Mouse (Mus musculus): ENCODE results near the gene Gm5737. TPM values are rescaled to one million over a fixed set of nuclear protein-coding genes. Genes with fewer than 3 reads are reported as not detected.

The Gm5737 gene
- polyA plus RNA-seq, 1 experiment from 2014 or later = not detected

GRCm38 (mm10) chr7:120819386-120819785 lies 7.2 kb downstream of the Gm5737 start:
- no peaks in the 10 kb centered on the region for H3K9me3 ChIP-seq (ENCODE audit: control insufficient read depth, low read length)
- no peak overlapping the region for H3K4me2 ChIP-seq (ENCODE audit: low read depth, low read length, severe bottlenecking)
- no peak overlapping the region for H3K4me3 ChIP-seq (ENCODE audit: low read depth, low read length)
- ATAC-seq (replicated peaks; ENCODE audit: low FRiP score) = no peak
- no peaks in the 10 kb centered on the region for H3K36me3 ChIP-seq (ENCODE audit: control insufficient read depth, insufficient read depth, low read length)
- H3K9ac ChIP-seq (ENCODE audit: low read length) = no peak overlapping the region
- WGBS = 89% methylated on average over 4 of the region's 4 CpGs
- no peak for DNase-seq (ENCODE audit: low spot score)
- no peak overlapping the region for H3K27ac ChIP-seq (ENCODE audit: low read depth, low read length)
- H3K27me3 ChIP-seq (ENCODE audit: control insufficient read depth, insufficient read depth, low read length) = peaks cover 2% of the 10 kb centered on the region; the same call in 1 of the 2 replicates
- H3K4me1 ChIP-seq (replicated peaks; ENCODE audit: control insufficient read depth, insufficient read depth, low read length) = no peaks in the 10 kb centered on the region

- peaks cover 2% of the 10 kb centered on the region; the same call in 1 of the 2 replicates for H3K27me3 ChIP-seq (ENCODE audit: control insufficient read depth, insufficient read depth, low read length)
- no peak overlapping the region for H3K4me3 ChIP-seq (ENCODE audit: low read depth, low read length)
- 26% methylated on average over 5 of the region's 5 CpGs for WGBS
- no peaks in the 10 kb centered on the region for H3K4me1 ChIP-seq (replicated peaks; ENCODE audit: control insufficient read depth, insufficient read depth, low read length)
- no peak overlapping the region for H3K9ac ChIP-seq (ENCODE audit: low read length)
- ATAC-seq (replicated peaks; ENCODE audit: low FRiP score) (peak; percentile 34; the same call in 1 of the 2 replicates), DNase-seq (ENCODE audit: low spot score) (peak; percentile 79)
- no peaks in the 10 kb centered on the region for H3K9me3 ChIP-seq (ENCODE audit: control insufficient read depth, low read length)
- H3K36me3 ChIP-seq (ENCODE audit: control insufficient read depth, insufficient read depth, low read length) = no peaks in the 10 kb centered on the region
- no peak overlapping the region for H3K4me2 ChIP-seq (ENCODE audit: low read depth, low read length, severe bottlenecking)
- no peak overlapping the region for H3K27ac ChIP-seq (ENCODE audit: low read depth, low read length)
These were observed 11.1 kb downstream of the Gm5737 start for GRCm38 (mm10) chr7:120823248-120823647.

- Histone ChIP-seq H3K36me3 (ENCODE audit: control insufficient read depth, insufficient read depth, low read length) (no peaks in the 10 kb centered on the region), H3K4me3 (ENCODE audit: low read depth, low read length) (no peak overlapping the region), H3K4me1 (replicated peaks; ENCODE audit: control insufficient read depth, insufficient read depth, low read length) (no peaks in the 10 kb centered on the region), H3K9ac (ENCODE audit: low read length) (no peak overlapping the region), H3K27ac (ENCODE audit: low read depth, low read length) (no peak overlapping the region), H3K4me2 (ENCODE audit: low read depth, low read length, severe bottlenecking) (no peak overlapping the region), H3K27me3 (ENCODE audit: control insufficient read depth, insufficient read depth, low read length) (peaks cover 5% of the 10 kb centered on the region), H3K9me3 (ENCODE audit: control insufficient read depth, low read length) (no peaks in the 10 kb centered on the region)
- ATAC-seq (replicated peaks; ENCODE audit: low FRiP score) (no peak), DNase-seq (ENCODE audit: low spot score) (no peak)
- WGBS = 76% methylated on average over 2 of the region's 2 CpGs
These were observed 12.9 kb downstream of the Gm5737 start for GRCm38 (mm10) chr7:120825097-120825496.

GRCm38 (mm10) chr7:120826408-120826807 lies 14.2 kb downstream of the Gm5737 start:
- 22% methylated on average over 3 of the region's 3 CpGs for WGBS

GRCm38 (mm10) chr7:120830431-120831381 lies 18.5 kb downstream of the Gm5737 start:
- WGBS = 3% methylated on average over 46 of the region's 46 CpGs
- H3K9ac ChIP-seq (ENCODE audit: low read length) = peak overlapping the region; percentile 44
- ATAC-seq (replicated peaks; ENCODE audit: low FRiP score) = no peak; the same call in 1 of the 2 replicates
- DNase-seq (ENCODE audit: low spot score) = peak; percentile 74
- H3K36me3 ChIP-seq (ENCODE audit: control insufficient read depth, insufficient read depth, low read length) = no peaks in the 10 kb centered on the region
- peaks cover 17% of the 10 kb centered on the region for H3K27me3 ChIP-seq (ENCODE audit: control insufficient read depth, insufficient read depth, low read length)
- H3K4me2 ChIP-seq (ENCODE audit: low read depth, low read length, severe bottlenecking) = peak overlapping the region; percentile 89
- H3K27ac ChIP-seq (ENCODE audit: low read depth, low read length) = no peak overlapping the region
- H3K4me3 ChIP-seq (ENCODE audit: low read depth, low read length) = peak overlapping the region; percentile 50
- no peaks in the 10 kb centered on the region; the same call in 1 of the 2 replicates for H3K4me1 ChIP-seq (replicated peaks; ENCODE audit: control insufficient read depth, insufficient read depth, low read length)
- H3K9me3 ChIP-seq (ENCODE audit: control insufficient read depth, low read length) = no peaks in the 10 kb centered on the region

More at GRCm38 (mm10) chr7:120826408-120826807, 14.2 kb downstream of the Gm5737 start:
- peak; percentile 75 for DNase-seq (ENCODE audit: low spot score)
- no peak overlapping the region for H3K4me3 ChIP-seq (ENCODE audit: low read depth, low read length)
- no peak overlapping the region for H3K4me2 ChIP-seq (ENCODE audit: low read depth, low read length, severe bottlenecking)
- no peaks in the 10 kb centered on the region; the same call in 1 of the 2 replicates for H3K4me1 ChIP-seq (replicated peaks; ENCODE audit: control insufficient read depth, insufficient read depth, low read length)
- no peaks in the 10 kb centered on the region for H3K36me3 ChIP-seq (ENCODE audit: control insufficient read depth, insufficient read depth, low read length)
- no peak overlapping the region for H3K9ac ChIP-seq (ENCODE audit: low read length)
- no peak for ATAC-seq (replicated peaks; ENCODE audit: low FRiP score)
- no peaks in the 10 kb centered on the region for H3K9me3 ChIP-seq (ENCODE audit: control insufficient read depth, low read length)
- H3K27ac ChIP-seq (ENCODE audit: low read depth, low read length) = no peak overlapping the region
- H3K27me3 ChIP-seq (ENCODE audit: control insufficient read depth, insufficient read depth, low read length) = peaks cover 15% of the 10 kb centered on the region

GRCm38 (mm10) chr7:120834426-120834825 lies 22.3 kb downstream of the Gm5737 start:
- ATAC-seq (replicated peaks; ENCODE audit: low FRiP score) (no peak), DNase-seq (ENCODE audit: low spot score) (no peak)
- WGBS = 57% methylated on average over 6 of the region's 6 CpGs
- H3K36me3 ChIP-seq (ENCODE audit: control insufficient read depth, insufficient read depth, low read length) = no peaks in the 10 kb centered on the region
- H3K27ac ChIP-seq (ENCODE audit: low read depth, low read length) = no peak overlapping the region
- H3K4me1 ChIP-seq (replicated peaks; ENCODE audit: control insufficient read depth, insufficient read depth, low read length) = no peaks in the 10 kb centered on the region; the same call in 1 of the 2 replicates
- peak overlapping the region; percentile 60 for H3K4me3 ChIP-seq (ENCODE audit: low read depth, low read length)
- H3K4me2 ChIP-seq (ENCODE audit: low read depth, low read length, severe bottlenecking) = peak overlapping the region; percentile 54
- no peaks in the 10 kb centered on the region for H3K9me3 ChIP-seq (ENCODE audit: control insufficient read depth, low read length)
- peaks cover 17% of the 10 kb centered on the region for H3K27me3 ChIP-seq (ENCODE audit: control insufficient read depth, insufficient read depth, low read length)
- no peak overlapping the region for H3K9ac ChIP-seq (ENCODE audit: low read length)

DNA sequence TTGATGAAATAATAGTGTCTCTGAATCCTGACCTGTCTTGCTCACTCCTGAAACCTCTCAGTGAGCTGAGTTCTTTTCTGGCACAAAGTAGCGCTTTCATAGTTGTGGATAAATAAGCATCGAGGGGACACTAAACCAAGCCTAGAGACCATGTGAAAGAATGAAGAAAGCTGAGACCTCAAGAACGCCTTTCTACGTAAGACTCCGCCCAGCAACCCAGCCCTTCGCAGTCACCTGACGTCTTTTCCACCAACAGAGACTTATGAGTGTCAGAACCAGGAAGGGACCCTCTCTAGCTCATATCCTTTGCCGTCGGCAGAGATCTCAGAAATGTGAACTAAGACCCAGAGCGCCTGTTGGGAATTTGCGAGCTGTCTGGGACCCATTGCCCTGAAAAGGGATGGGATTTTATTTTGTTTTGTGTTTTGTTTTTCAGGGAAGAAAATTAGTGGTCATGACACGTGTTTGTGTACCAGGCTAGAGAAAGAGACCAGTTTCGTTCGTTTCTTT lies 22.8 kb downstream of the Gm5737 start:
- WGBS = 16% methylated on average over 14 of the region's 14 CpGs
- H3K4me1 ChIP-seq (replicated peaks; ENCODE audit: control insufficient read depth, insufficient read depth, low read length) = no peaks in the 10 kb centered on the region; the same call in 1 of the 2 replicates
- DNase-seq (ENCODE audit: low spot score) (peak; percentile 68), ATAC-seq (replicated peaks; ENCODE audit: low FRiP score) (peak; percentile 77)
- no peaks in the 10 kb centered on the region for H3K9me3 ChIP-seq (ENCODE audit: control insufficient read depth, low read length)
- no peak overlapping the region for H3K27ac ChIP-seq (ENCODE audit: low read depth, low read length)
- H3K4me3 ChIP-seq (ENCODE audit: low read depth, low read length) = peak overlapping the region; percentile 60
- peaks cover 15% of the 10 kb centered on the region for H3K27me3 ChIP-seq (ENCODE audit: control insufficient read depth, insufficient read depth, low read length)
- H3K9ac ChIP-seq (ENCODE audit: low read length) = 0 out of 2 replicates have a peak overlapping the region, but pooled peaks have one; percentile 20
- no peaks in the 10 kb centered on the region for H3K36me3 ChIP-seq (ENCODE audit: control insufficient read depth, insufficient read depth, low read length)
- peak overlapping the region; percentile 54 for H3K4me2 ChIP-seq (ENCODE audit: low read depth, low read length, severe bottlenecking)

GRCm38 (mm10) chr7:120835449-120836359 lies 23.5 kb downstream of the Gm5737 start:
- ATAC-seq (replicated peaks; ENCODE audit: low FRiP score) = peak; percentile 91
- peak; percentile 96 for DNase-seq (ENCODE audit: low spot score)
- H3K4me1 ChIP-seq (replicated peaks; ENCODE audit: control insufficient read depth, insufficient read depth, low read length) = no peaks in the 10 kb centered on the region

More at GRCm38 (mm10) chr7:120835449-120836359, 23.5 kb downstream of the Gm5737 start:
- Histone ChIP-seq H3K4me2 (ENCODE audit: low read depth, low read length, severe bottlenecking) (peak overlapping the region; percentile 54), H3K36me3 (ENCODE audit: control insufficient read depth, insufficient read depth, low read length) (no peaks in the 10 kb centered on the region), H3K9me3 (ENCODE audit: control insufficient read depth, low read length) (no peaks in the 10 kb centered on the region), H3K9ac (ENCODE audit: low read length) (peak overlapping the region; percentile 51; the same call in 1 of the 2 replicates), H3K27ac (ENCODE audit: low read depth, low read length) (no peak overlapping the region), H3K27me3 (ENCODE audit: control insufficient read depth, insufficient read depth, low read length) (peaks cover 8% of the 10 kb centered on the region), H3K4me3 (ENCODE audit: low read depth, low read length) (peak overlapping the region; percentile 60)
- WGBS = 1% methylated on average over 41 of the region's 41 CpGs

Measured in forebrain, embryonic 11.5 days (tissue).